Mouse (Mus musculus): ENCODE measurements around the gene Aldh3b2.

The Aldh3b2 gene

DNA sequence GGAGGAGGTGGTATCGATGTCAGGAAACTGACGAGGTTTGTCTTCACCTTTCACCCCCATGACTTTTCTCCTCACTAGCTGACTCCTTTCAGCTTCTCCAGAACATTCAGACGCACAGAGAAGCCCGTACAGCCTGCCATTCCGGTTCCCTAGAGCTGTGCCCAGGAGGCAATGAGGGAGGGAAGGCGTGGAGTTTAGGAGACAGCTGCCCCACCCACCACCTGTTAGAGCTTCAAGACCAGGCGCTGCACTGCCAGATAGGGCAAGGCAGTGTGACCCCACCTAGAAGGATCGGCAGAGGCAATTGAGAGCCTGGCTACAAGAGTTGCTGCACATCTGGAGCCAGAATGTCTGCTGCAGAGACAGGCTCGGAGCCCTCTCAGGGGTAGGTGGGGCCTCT lies at the start of gene Aldh3b2:
Gene Aldh3b2, plus strand, starts transcription at position 100 of the 400 bp plus-strand sequence.
- DNase-seq (ENCODE audit: low spot score in 2 of 2), result no peak

- no peak for DNase-seq (ENCODE audit: low spot score in 2 of 2)
These were observed 49.3 kb upstream of the Aldh3b2 start for GRCm38 (mm10) chr19:3922661-3923371.

GRCm38 (mm10) chr19:3923586-3923985 lies 48.5 kb upstream of the Aldh3b2 start:
- DNase-seq (ENCODE audit: low spot score in 2 of 2), result no peak

- no peak for DNase-seq (ENCODE audit: low spot score in 2 of 2)
These were observed 47.9 kb upstream of the Aldh3b2 start for GRCm38 (mm10) chr19:3924190-3924589.

DNA sequence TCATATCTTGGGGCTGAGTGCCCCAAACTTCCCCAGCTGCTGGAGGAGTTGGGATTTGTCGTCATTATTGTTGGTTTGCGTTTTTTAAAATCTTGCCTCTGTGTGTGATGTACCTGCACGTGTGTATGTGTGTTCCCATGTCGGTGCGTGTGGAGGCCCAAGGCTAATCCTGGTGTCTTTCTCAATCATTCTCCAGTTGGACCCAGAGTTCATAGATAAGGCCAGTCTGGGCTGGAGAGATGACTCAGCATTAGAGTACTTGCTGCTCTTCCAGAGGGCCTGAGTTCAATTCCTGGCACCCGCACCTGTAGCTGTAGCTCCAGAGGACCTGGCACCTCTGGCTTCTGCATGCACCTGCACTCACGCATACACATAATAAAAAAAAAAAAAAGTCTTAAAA lies 47.3 kb upstream of the Aldh3b2 start:
- DNase-seq (ENCODE audit: low spot score in 2 of 2), result no peak

DNA sequence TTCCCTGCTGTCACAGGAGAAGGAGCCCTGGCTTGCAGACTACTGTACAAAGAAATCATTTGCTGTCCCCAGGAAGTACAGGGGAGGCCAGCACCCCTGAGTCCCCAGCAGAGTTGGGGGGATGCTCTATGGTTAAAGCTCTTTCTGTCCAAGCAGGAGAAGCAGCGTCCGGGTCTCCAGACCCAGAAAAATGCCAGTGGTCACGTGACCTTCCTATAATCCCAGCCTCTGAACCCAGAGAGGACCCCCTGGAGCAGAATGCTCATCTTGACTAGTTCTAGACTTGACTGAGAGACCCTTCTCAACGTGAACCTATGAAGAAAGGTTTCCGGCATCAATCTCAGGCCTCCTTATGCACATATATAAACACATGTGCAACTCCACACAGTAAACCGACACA lies 46.3 kb upstream of the Aldh3b2 start:
- DNase-seq (ENCODE audit: low spot score in 2 of 2), result no peak

DNA sequence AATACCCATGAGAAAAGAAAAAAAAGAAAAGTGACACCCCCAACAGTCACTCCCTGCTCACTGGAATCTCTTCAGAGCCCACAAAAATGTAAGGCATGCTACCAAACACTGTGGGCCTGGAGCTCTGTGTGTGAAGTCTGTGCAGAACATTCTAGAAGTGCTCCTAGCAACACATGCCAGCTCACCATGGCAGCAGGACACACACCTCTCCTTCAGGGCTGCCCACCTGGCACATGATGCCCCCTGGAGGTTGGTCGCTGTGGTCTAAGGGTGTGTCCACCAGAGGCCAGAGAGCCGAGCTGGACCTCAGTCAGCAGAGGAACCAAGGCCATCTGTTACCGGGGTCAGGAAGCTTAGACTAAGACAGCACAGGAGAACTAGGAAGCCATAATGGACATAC lies 45.8 kb upstream of the Aldh3b2 start:
- DNase-seq (ENCODE audit: low spot score in 2 of 2), result no peak

- DNase-seq (ENCODE audit: low spot score in 2 of 2), result no peak
These were observed 45.4 kb upstream of the Aldh3b2 start for GRCm38 (mm10) chr19:3926685-3927084.

DNA sequence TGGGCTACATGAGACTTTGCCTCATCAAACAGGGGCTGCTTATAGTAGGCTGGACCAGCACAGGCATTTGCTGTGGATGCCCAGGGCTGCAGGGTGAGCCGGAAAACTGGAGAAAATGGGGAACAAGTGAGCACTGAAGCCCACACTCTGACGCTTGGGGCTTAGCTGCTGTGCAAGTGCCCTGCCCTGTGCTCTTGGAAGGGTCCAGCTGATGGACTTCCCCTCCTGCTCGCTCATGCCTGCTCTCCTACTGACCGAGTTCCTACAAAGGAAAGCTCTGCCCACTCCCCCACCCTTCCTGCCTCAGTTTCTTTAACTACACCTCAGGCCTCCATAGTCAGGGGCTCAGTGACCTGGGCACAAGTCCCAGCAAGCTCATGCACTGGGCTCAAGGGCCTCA lies 44.1 kb upstream of the Aldh3b2 start:
- DNase-seq (ENCODE audit: low spot score in 2 of 2), result no peak

- DNase-seq (ENCODE audit: low spot score in 2 of 2), result no peak
These were observed 43.3 kb upstream of the Aldh3b2 start for GRCm38 (mm10) chr19:3928779-3929178.

GRCm38 (mm10) chr19:3929211-3929941 lies 42.8 kb upstream of the Aldh3b2 start, which contains the start of gene Aldh3b1:
Gene Aldh3b1, minus strand, starts transcription at chr19:3929808.
- DNase-seq (ENCODE audit: low spot score in 2 of 2), result peak in 1 of 2 experiments; percentile 52

GRCm38 (mm10) chr19:3930262-3931057 lies 41.7 kb upstream of the Aldh3b2 start:
- DNase-seq (ENCODE audit: low spot score in 2 of 2), result no peak

DNA sequence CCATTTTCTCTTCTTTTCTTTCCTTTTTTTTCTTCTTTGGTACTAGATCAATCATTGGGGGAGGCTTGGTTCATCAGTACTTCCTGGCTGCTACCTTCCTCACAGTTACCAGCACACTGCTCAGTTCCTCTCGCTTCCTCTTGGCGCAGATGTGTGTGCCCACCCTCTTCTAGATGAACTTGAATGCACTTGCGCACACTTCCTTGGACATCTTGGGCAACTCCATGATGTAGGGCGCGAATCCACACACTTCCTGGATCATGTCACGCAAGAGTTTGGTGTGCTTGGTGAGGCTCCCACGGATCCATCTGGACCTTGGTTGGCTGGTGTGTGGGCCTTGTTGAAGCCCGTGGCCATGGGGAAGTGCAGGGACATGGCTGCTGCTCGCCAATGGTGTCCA lies 40.4 kb upstream of the Aldh3b2 start:
- no peak for DNase-seq (ENCODE audit: low spot score in 2 of 2)

GRCm38 (mm10) chr19:3935032-3935895 lies 36.9 kb upstream of the Aldh3b2 start, which contains the start of gene Unc93b1:
Gene Unc93b1, plus strand, starts transcription at chr19:3935186.
- no peak for DNase-seq (ENCODE audit: low spot score in 2 of 2)

DNA sequence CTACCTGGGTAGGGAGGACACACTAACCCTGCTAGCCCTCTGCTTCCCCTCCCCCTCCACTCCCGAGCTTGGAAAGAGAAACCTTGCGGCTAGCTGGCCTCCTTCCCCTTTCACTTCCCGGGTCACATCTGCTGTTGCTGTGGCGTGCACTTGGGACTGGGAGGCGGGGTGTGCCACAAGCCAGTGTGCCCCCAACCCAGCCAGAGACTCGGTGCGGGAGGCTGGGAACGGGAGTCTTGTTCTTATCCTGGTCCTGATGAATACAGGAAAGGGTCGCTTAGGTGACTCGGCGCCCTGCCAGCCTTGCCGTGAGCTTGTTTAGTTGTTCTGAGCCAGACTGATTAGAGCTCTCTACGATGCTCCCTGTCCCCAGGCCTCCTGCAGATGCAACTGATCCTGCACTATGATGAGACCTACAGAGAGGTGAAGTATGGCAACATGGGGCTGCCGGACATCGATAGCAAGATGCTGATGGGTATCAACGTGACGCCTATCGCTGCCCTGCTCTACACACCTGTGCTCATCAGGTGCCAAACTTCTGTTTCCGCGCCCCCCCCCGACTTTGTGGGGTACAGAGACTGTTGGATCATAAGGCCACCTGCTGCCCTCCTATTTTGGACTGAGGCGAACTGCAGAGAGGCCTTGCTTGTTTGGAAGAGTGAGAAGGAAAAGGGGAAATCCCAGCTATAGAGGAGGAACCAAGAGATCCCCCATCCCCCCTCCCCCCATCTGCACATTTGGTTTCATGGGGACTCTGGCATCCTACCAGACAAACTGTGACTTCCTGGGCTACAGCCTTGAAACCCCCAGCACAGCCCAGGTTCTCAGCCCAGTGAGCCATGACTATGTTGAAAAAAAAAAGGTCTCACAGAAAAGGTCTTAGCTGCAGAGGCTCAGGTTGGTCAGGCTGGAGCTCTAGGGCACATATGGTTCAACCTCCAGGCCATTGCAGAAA lies 36.0 kb upstream of the Aldh3b2 start:
- no peak for DNase-seq (ENCODE audit: low spot score in 2 of 2)

- no peak for DNase-seq (ENCODE audit: low spot score in 2 of 2)
These were observed 29.8 kb upstream of the Aldh3b2 start for GRCm38 (mm10) chr19:3942315-3942714.

GRCm38 (mm10) chr19:3942986-3943735 lies 29.0 kb upstream of the Aldh3b2 start:
- DNase-seq (ENCODE audit: low spot score in 2 of 2), result no peak

- no peak for DNase-seq (ENCODE audit: low spot score in 2 of 2)
These were observed 26.1 kb upstream of the Aldh3b2 start for GRCm38 (mm10) chr19:3945872-3946564.

DNA sequence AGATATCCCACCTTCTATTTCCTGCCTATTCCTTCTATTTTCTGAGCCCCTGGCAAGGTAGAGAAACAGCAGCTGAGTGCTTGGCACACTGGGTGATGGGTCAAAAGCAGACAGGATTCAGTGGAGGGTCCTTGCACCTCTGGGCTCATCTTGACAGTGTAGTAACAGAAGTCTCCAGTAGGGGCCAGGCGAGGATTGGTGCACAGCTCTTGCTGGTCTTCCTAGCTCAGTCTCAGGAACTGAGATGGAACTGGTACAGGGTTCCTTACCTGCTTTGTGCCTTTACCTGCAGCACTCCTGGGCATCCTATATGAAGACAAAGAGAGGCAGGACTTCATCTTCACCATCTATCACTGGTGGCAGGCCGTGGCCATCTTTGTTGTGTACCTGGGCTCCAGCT lies 25.4 kb upstream of the Aldh3b2 start:
- peak; percentile 29 to 36 for DNase-seq (ENCODE audit: low spot score in 2 of 2)
